8 mouse cellular contexts compared by ENCODE assay signal in genomic region chr15:102002646-102003488, GRCm38 (mm10). TPM values are rescaled to one million over a fixed set of nuclear protein-coding genes. Genes with fewer than 3 reads are reported as not detected.
DNase-seq lines count a peak whose midpoint lies in the region; ATAC-seq and TF ChIP-seq lines count a peak whose summit lies in the region.

No protein-coding gene starts in this region.

- H3K36me3 ChIP-seq in testis, adult 2 months (ENCODE audit: control insufficient read depth, insufficient read depth, low read length), result no peaks in the 10 kb centered on the region
- no peaks in the 10 kb centered on the region for H3K36me3 ChIP-seq in embryonic facial prominence, embryonic 11.5 days (replicated peaks; ENCODE audit: control insufficient read depth, insufficient read depth, low read depth, low read length)
- H3K36me3 ChIP-seq in limb, embryonic 12.5 days, result no peaks in the 10 kb centered on the region
- no peaks in the 10 kb centered on the region for H3K36me3 ChIP-seq in midbrain, embryonic 10.5 days

- peak; percentile 67 for ATAC-seq in embryonic facial prominence, embryonic 11.5 days (replicated peaks; ENCODE audit: insufficient number of reproducible peaks, low FRiP score, low TSS enrichment, low read depth)
- ATAC-seq in hematopoietic stem cell, adult 5-6 weeks (replicated peaks in 1 of 2; ENCODE audit: insufficient read depth in 1 of 2, low FRiP score in 2 of 2, low TSS enrichment in 1 of 2, low read depth in 1 of 2, poor library complexity in 2 of 2, severe bottlenecking in 2 of 2), result peak; percentile 72 to 85
- ATAC-seq in limb, embryonic 12.5 days (ENCODE audit: insufficient number of reproducible peaks, insufficient read depth, low FRiP score, low TSS enrichment, low read depth), result peak; percentile 76

- H3K4me1 ChIP-seq in testis, adult 2 months (ENCODE audit: control insufficient read depth, insufficient read depth, low read length), result peaks cover 7% of the 10 kb centered on the region
- no peaks in the 10 kb centered on the region; the same call in 1 of the 2 replicates for H3K4me1 ChIP-seq in embryonic facial prominence, embryonic 11.5 days (ENCODE audit: control insufficient read depth, insufficient read depth, low read length)
- peaks cover 35% of the 10 kb centered on the region for H3K4me1 ChIP-seq in limb, embryonic 12.5 days (replicated peaks)
- H3K4me1 ChIP-seq in midbrain, embryonic 10.5 days, result peaks cover 27% of the 10 kb centered on the region

- peak overlapping the region; percentile 64 for H3K4me2 ChIP-seq in embryonic facial prominence, embryonic 11.5 days (ENCODE audit: low read depth, low read length)
- peak overlapping the region; percentile 60 for H3K4me2 ChIP-seq in limb, embryonic 12.5 days

- no peaks in the 10 kb centered on the region for H3K27me3 ChIP-seq in testis, adult 2 months (ENCODE audit: control insufficient read depth, insufficient read depth, low read length)
- H3K27me3 ChIP-seq in embryonic facial prominence, embryonic 11.5 days (ENCODE audit: control insufficient read depth, insufficient read depth, low read length), result peaks cover 33% of the 10 kb centered on the region
- H3K27me3 ChIP-seq in limb, embryonic 12.5 days, result peaks cover 64% of the 10 kb centered on the region
- H3K27me3 ChIP-seq in midbrain, embryonic 10.5 days (ENCODE audit: low read depth, poor library complexity, severe bottlenecking), result peaks cover 82% of the 10 kb centered on the region

- H3K9me3 ChIP-seq in embryonic facial prominence, embryonic 11.5 days (replicated peaks; ENCODE audit: control insufficient read depth, low read length), result no peaks in the 10 kb centered on the region
- no peaks in the 10 kb centered on the region for H3K9me3 ChIP-seq in limb, embryonic 12.5 days
- H3K9me3 ChIP-seq in midbrain, embryonic 10.5 days (replicated peaks), result no peaks in the 10 kb centered on the region

- WGBS in embryonic facial prominence, embryonic 11.5 days, result 3% methylated on average over 34 of the region's 34 CpGs
- whole genome bisulfite sequencing in limb, embryonic 12.5 days, result 3% methylated on average over 34 of the region's 34 CpGs
- WGBS in midbrain, embryonic 10.5 days, result 3% methylated on average over 34 of the region's 34 CpGs

- peak overlapping the region; percentile 64 for H3K4me3 ChIP-seq in testis, adult 2 months (ENCODE audit: control insufficient read depth, low read depth, low read length)
- peak overlapping the region; percentile 36 for H3K4me3 ChIP-seq in embryonic facial prominence, embryonic 11.5 days (ENCODE audit: low read depth, low read length)
- peak overlapping the region; percentile 36 for H3K4me3 ChIP-seq in limb, embryonic 12.5 days (replicated peaks)
- peak overlapping the region; percentile 49 for H3K4me3 ChIP-seq in midbrain, embryonic 10.5 days

- no peak for TF ChIP-seq CTCF in testis, adult 2 months (IDR thresholded peaks at IDR 0.05; ENCODE audit: control insufficient read depth, insufficient read depth, insufficient replicate concordance, low read depth, low read length)

- DNase-seq in testis, postnatal 14 days (ENCODE audit: low spot score), result no peak
- DNase-seq in embryonic facial prominence, embryonic 11.5 days (ENCODE audit: low spot score), result peak; percentile 77
- DNase-seq in midbrain, embryonic 10.5 days (ENCODE audit: low spot score), result peak; percentile 80
- DNase-seq in c-Kit-positive CD71-positive TER-119-positive erythroid progenitor cells, embryonic 14.5 days (ENCODE audit: low spot score), result no peak
- no peak for DNase-seq in T-cell, adult 2 months (ENCODE audit: low spot score)

- TF ChIP-seq POLR2A in testis, adult 2 months (IDR thresholded peaks at IDR 0.05; ENCODE audit: control insufficient read depth, low read depth, low read length), result no peak

- H3K9ac ChIP-seq in embryonic facial prominence, embryonic 11.5 days (replicated peaks; ENCODE audit: low read length), result peak overlapping the region; percentile 55
- peak overlapping the region; percentile 50 for H3K9ac ChIP-seq in limb, embryonic 12.5 days (replicated peaks)

- H3K27ac ChIP-seq in testis, adult 2 months (ENCODE audit: control insufficient read depth, insufficient read depth, low read depth, low read length), result no peak overlapping the region; the same call in 1 of the 2 replicates
- H3K27ac ChIP-seq in embryonic facial prominence, embryonic 11.5 days (replicated peaks; ENCODE audit: low read depth, low read length), result no peak overlapping the region
- no peak overlapping the region for H3K27ac ChIP-seq in limb, embryonic 12.5 days
- peak overlapping the region; percentile 47; the same call in 1 of the 2 replicates for H3K27ac ChIP-seq in midbrain, embryonic 10.5 days (replicated peaks)

RNA-seq across cellular contexts. Expression of gene Krt8, which starts 1.4 kb away (rescaled TPM):
- polyA plus RNA-seq in testis, adult 2 months (2012; rRNA removed), result 9.3 and 16.7 TPM in 2 replicates
- polyA plus RNA-seq in embryonic facial prominence, embryonic 11.5 days (2014; fragmentation: Nextera tagmentation; extraction: Ambion mirVana), result 47.9 and 53.4 TPM in 2 replicates
- total RNA-seq in hematopoietic stem cell, adult 5-6 weeks (2017), result 0.65 and 1.3 TPM in 2 replicates
- polyA plus RNA-seq in limb, embryonic 12.5 days (2016; fragmentation: Nextera tagmentation; extraction: Ambion mirVana), result 10.3 and 11.3 TPM in 2 replicates
- polyA plus RNA-seq in midbrain, embryonic 10.5 days (2016; fragmentation: Nextera tagmentation; extraction: Ambion mirVana), result 18.5 and 21.9 TPM in 2 replicates

RNA-seq across cellular contexts. Expression of gene Krt18, which starts 25.1 kb away (rescaled TPM):
- 0.52 and 5.1 TPM in 2 replicates for polyA plus RNA-seq in testis, adult 2 months (2012; rRNA removed)
- 57.9 and 75.1 TPM in 2 replicates for polyA plus RNA-seq in embryonic facial prominence, embryonic 11.5 days (2014; fragmentation: Nextera tagmentation; extraction: Ambion mirVana)
- 58.8 and 66.5 TPM in 2 replicates for total RNA-seq in hematopoietic stem cell, adult 5-6 weeks (2017)
- 21.2 and 21.5 TPM in 2 replicates for polyA plus RNA-seq in limb, embryonic 12.5 days (2016; fragmentation: Nextera tagmentation; extraction: Ambion mirVana)
- 11.4 and 21.0 TPM in 2 replicates for polyA plus RNA-seq in midbrain, embryonic 10.5 days (2016; fragmentation: Nextera tagmentation; extraction: Ambion mirVana)

RNA-seq across cellular contexts. Expression of gene Krt78, which starts 48.8 kb away (rescaled TPM):
- polyA plus RNA-seq in testis, adult 2 months (2012; rRNA removed), result 0.48 and 0.63 TPM in 2 replicates
- 0.10 TPM in 1 of 2 replicates, not detected in the other for polyA plus RNA-seq in embryonic facial prominence, embryonic 11.5 days (2014; fragmentation: Nextera tagmentation; extraction: Ambion mirVana)
- not detected in 2 replicates for total RNA-seq in hematopoietic stem cell, adult 5-6 weeks (2017)
- polyA plus RNA-seq in limb, embryonic 12.5 days (2016; fragmentation: Nextera tagmentation; extraction: Ambion mirVana), result not detected in 2 replicates
- not detected in 2 replicates for polyA plus RNA-seq in midbrain, embryonic 10.5 days (2016; fragmentation: Nextera tagmentation; extraction: Ambion mirVana)

Comparison
In these comparisons a context has a peak if more than half of its experiments do, and no peak if none do; other contexts are left out.
1. DNase-seq: peak in embryonic facial prominence, embryonic 11.5 days (single experiment) and midbrain, embryonic 10.5 days (single experiment); none in testis, postnatal 14 days (single experiment), c-Kit-positive CD71-positive TER-119-positive erythroid progenitor cells, embryonic 14.5 days (single experiment) and T-cell, adult 2 months (single experiment).
2. Peak in every context shown above with its lines, with median percentiles within 50 percentile points of each other: H3K4me3 ChIP-seq and ATAC-seq.